In the genomic region with DNA sequence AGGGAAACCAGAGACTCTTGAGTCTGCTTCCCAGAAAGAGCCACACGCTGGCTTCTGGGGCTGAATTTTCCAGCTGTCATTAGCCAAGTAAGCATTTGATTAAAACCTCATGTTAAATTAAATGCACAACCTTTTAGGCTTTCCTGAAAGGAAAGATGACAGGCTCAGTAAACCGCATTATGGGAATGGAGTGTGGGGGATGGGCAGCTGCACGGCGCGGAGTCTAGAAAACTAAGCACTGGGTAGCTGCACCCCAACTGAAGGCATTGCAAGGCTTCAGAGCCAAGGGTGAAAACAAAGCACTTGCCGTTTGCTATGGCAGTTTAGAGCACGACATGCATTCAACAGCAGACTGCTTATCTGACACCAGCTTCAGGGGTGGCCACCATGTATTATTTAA, we compare ENCODE assay signal across 8 mouse cellular contexts. TPM values are rescaled to one million over a fixed set of nuclear protein-coding genes. Genes with fewer than 3 reads are reported as not detected.
A peak's percentile ranks its signal among the peaks of the same experiment; 100 is the strongest.
DNase-seq lines count a peak whose midpoint lies in the region; ATAC-seq lines count a peak whose summit lies in the region.

No protein-coding gene starts in this region.

- no peak overlapping the region for H3K27ac ChIP-seq in limb, embryonic 13.5 days
- no peak overlapping the region for H3K27ac ChIP-seq in stomach, embryonic 15.5 days

- H3K4me2 ChIP-seq in limb, embryonic 13.5 days (replicated peaks): peak overlapping the region; percentile 92
- peak overlapping the region; percentile 99 for H3K4me2 ChIP-seq in stomach, embryonic 15.5 days

- peak overlapping the region; percentile 88 for H3K9ac ChIP-seq in limb, embryonic 13.5 days
- H3K9ac ChIP-seq in stomach, embryonic 15.5 days: no peak overlapping the region

- H3K4me3 ChIP-seq in limb, embryonic 13.5 days: peak overlapping the region; percentile 88
- H3K4me3 ChIP-seq in stomach, embryonic 15.5 days (replicated peaks): peak overlapping the region; percentile 63

- DNase-seq in adrenal gland, postnatal 25 days: peak; percentile 18
- DNase-seq in adrenal gland, adult 2 months: no peak
- DNase-seq in right cerebral cortex, postnatal 14 days: peak; percentile 28
- DNase-seq in right cerebral cortex, postnatal 25 days: no peak
- DNase-seq in right cerebral cortex, adult 18-20 months: no peak
- DNase-seq in left cerebral cortex, adult 11 months (ENCODE audit: low spot score): no peak

- no peak for ATAC-seq in limb, embryonic 13.5 days (ENCODE audit: low FRiP score, low read depth)
- ATAC-seq in stomach, embryonic 15.5 days (ENCODE audit: insufficient read depth, low FRiP score, low read depth): no peak

- H3K36me3 ChIP-seq in limb, embryonic 13.5 days: no peaks in the 10 kb centered on the region
- H3K36me3 ChIP-seq in stomach, embryonic 15.5 days: no peaks in the 10 kb centered on the region

- peaks cover 5% of the 10 kb centered on the region; the same call in 1 of the 2 replicates for H3K27me3 ChIP-seq in limb, embryonic 13.5 days
- no peaks in the 10 kb centered on the region for H3K27me3 ChIP-seq in stomach, embryonic 15.5 days (replicated peaks)

- H3K9me3 ChIP-seq in limb, embryonic 13.5 days: no peaks in the 10 kb centered on the region
- H3K9me3 ChIP-seq in stomach, embryonic 15.5 days: no peaks in the 10 kb centered on the region

- peaks cover 58% of the 10 kb centered on the region for H3K4me1 ChIP-seq in limb, embryonic 13.5 days
- H3K4me1 ChIP-seq in stomach, embryonic 15.5 days: peaks cover 21% of the 10 kb centered on the region

- 5% methylated on average over 7 of the region's 7 CpGs for WGBS in limb, embryonic 13.5 days
- WGBS in stomach, embryonic 15.5 days: 20% methylated on average over 7 of the region's 7 CpGs

RNA-seq across cellular contexts. Expression of a gene that starts 2.1 kb away (rescaled TPM):
- 20.6 and 38.4 TPM in 2 replicates for total RNA-seq in adrenal gland, postnatal 25 days (2021)
- total RNA-seq in adrenal gland, adult 2 months (2021): 10 to 100 TPM in 1 of 2 experiments, 1 to 10 TPM in 1; 6.3 to 36.7 TPM
- polyA plus RNA-seq in adrenal gland, adult 2 months (2012; rRNA removed): 46.1 and 72.3 TPM in 2 replicates
- polyA plus RNA-seq in limb, embryonic 13.5 days (2015; fragmentation: Nextera tagmentation; extraction: Ambion mirVana): 17.6 and 20.5 TPM in 2 replicates
- 4.5 and 5.3 TPM in 2 replicates for polyA plus RNA-seq in stomach, embryonic 15.5 days (2015; fragmentation: Nextera tagmentation; extraction: Ambion mirVana)

Comparison
In these comparisons a context has a peak if more than half of its experiments do, and no peak if none do; other contexts are left out.
1. DNase-seq: peak in adrenal gland, postnatal 25 days (single experiment) and right cerebral cortex, postnatal 14 days (single experiment); none in adrenal gland, adult 2 months (single experiment), right cerebral cortex, postnatal 25 days (single experiment), right cerebral cortex, adult 18-20 months (single experiment) and left cerebral cortex, adult 11 months (single experiment).